Mouse (Mus musculus): ENCODE measurements around the gene Slc35d2.

DNA sequence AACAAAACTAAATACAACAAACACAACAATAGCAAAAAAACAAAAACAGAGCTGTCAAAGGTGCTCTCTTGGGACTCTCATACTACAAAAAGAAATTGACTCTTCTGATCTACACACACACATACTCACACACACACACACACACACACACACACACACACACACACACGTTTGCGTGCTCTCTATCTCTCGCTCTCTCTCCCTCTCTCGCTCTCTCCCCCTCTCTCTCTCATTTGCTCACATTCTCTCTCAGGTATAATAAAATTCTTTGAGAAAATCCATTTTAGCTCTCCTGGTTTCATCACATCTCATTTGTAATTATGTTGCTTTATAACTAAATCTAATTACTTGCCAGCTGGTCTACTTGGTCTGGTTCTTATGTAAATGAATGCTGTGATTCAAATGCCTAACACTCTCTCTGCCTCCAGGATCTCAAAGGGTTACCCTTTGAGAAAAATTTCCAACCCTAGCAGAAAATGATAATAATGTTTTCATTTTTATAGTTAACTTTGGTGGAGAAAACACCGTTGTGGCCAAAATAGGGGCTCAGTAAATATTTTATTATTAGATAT, 68.1 kb downstream of the Slc35d2 start:
- TF ChIP-seq USF1 (IDR thresholded peaks at IDR 0.05; ENCODE audit: low read depth) (no peak), TCF12 (IDR thresholded peaks at IDR 0.05; ENCODE audit: insufficient read depth, poor library complexity, severe bottlenecking) (no peak), POLR2AphosphoS2 (IDR thresholded peaks at IDR 0.05; ENCODE audit: insufficient read length, low read depth) (no peak), POLR2A (IDR thresholded peaks at IDR 0.05; ENCODE audit: insufficient read length, low read depth) (no peak), E2F4 (IDR thresholded peaks at IDR 0.05; ENCODE audit: insufficient read depth) (no peak), MYOG (IDR thresholded peaks at IDR 0.05; ENCODE audit: control insufficient read depth in 1 of 3, insufficient read depth in 1 of 3, insufficient read length in 2 of 3, low read depth in 2 of 3) (no peak), MAX (IDR thresholded peaks at IDR 0.05; ENCODE audit: low read depth) (no peak), MYOD1 (IDR thresholded peaks at IDR 0.05; ENCODE audit: control insufficient read depth in 1 of 3, insufficient read length in 2 of 3, low read depth in 2 of 3) (no peak), CEBPB (IDR thresholded peaks at IDR 0.05; ENCODE audit: insufficient read depth, poor library complexity, severe bottlenecking) (no peak), SRF (IDR thresholded peaks at IDR 0.05; ENCODE audit: control insufficient read depth, insufficient read length, low read depth) (no peak)

Data from myocyte (in vitro differentiated cells).